Mouse (Mus musculus) kidney, embryonic 14.5 days (tissue): Measurements from ENCODE around the gene Dmrt3. TPM values are rescaled to one million over a fixed set of nuclear protein-coding genes. Genes with fewer than 3 reads are reported as not detected.
A peak's percentile ranks its signal among the peaks of the same experiment; 100 is the strongest.

Experiments used
- ATAC-seq: fragments of 200-750 bp; cut with Nextera tagmentation; 2 replicates; pipeline ENCODE4 v1.8.0; 2017; ENCODE audit warnings: moderate number of reproducible peaks, mild to moderate bottlenecking, moderate TSS enrichment, moderate library complexity; ENCODE audit not compliant: low FRiP score, low TSS enrichment
- H3K27ac ChIP-seq: fragments of 300-500 bp; sonication (generic); 2 replicates; pipeline ENCODE4 v1.5.1; 2014; ENCODE audit warnings: low read depth, mild to moderate bottlenecking, low read length, moderate library complexity, mixed read lengths
- H3K27me3 ChIP-seq: fragments of 300-500 bp; sonication (generic); 2 replicates; pipeline ENCODE4 v1.6.1; 2014; ENCODE audit warnings: mild to moderate bottlenecking, low read length; ENCODE audit not compliant: control insufficient read depth, insufficient read depth
- H3K36me3 ChIP-seq: fragments of 300-500 bp; sonication (generic); 2 replicates; pipeline ENCODE4 v1.6.1; 2014; ENCODE audit warnings: low read length, mixed read lengths; ENCODE audit not compliant: control insufficient read depth, insufficient read depth
- H3K4me1 ChIP-seq: fragments of 300-500 bp; sonication (generic); 2 replicates; pipeline ENCODE4 v1.6.1; 2014; ENCODE audit warnings: low read length, mixed read lengths; ENCODE audit not compliant: control insufficient read depth, insufficient read depth
- H3K4me2 ChIP-seq: fragments of 300-500 bp; sonication (generic); replicated peaks from 2 replicates; pipeline ENCODE4 v1.6.1; 2014; ENCODE audit warnings: low read depth, mild to moderate bottlenecking, low read length
- H3K4me3 ChIP-seq: fragments of 300-500 bp; sonication (generic); 2 replicates; pipeline ENCODE4 v1.5.1; 2014; ENCODE audit warnings: mild to moderate bottlenecking, low read length
- H3K9ac ChIP-seq: fragments of 300-500 bp; sonication (generic); 2 replicates; pipeline ENCODE4 v1.6.1; 2014; ENCODE audit warnings: low read depth, mild to moderate bottlenecking, low read length, moderate library complexity
- H3K9me3 ChIP-seq: fragments of 300-500 bp; sonication (generic); 2 replicates; pipeline ENCODE4 v1.6.1; 2016; ENCODE audit warnings: low read length; ENCODE audit not compliant: control insufficient read depth
- WGBS: fragments of 180-500 bp; shearing (Covaris S2); extraction: QIAGEN DNeasy Blood & Tissue Kit; methylation state at CpG from one replicate; pipeline ENCODE4 v1.1.7; 2014; 5-methylcytosine and 5-hydroxymethylcytosine counted together
- polyA plus RNA-seq: library from polyadenylated mRNA; unstranded; fragments of >200 nt; fragmentation: Nextera tagmentation; extraction: Ambion mirVana; gene quantifications from 2 replicates; pipeline ENCODE4 v1.2.1, GENCODE M21; 2014

Dmrt3 gene
- polyA plus RNA-seq, 1 experiment from 2014 or later = not detected

- no peak overlapping the region for H3K4me3 ChIP-seq
- no peak overlapping the region for H3K4me2 ChIP-seq
- 0 out of 2 replicates have a peak, but pooled peaks cover 4% of the 10 kb centered on the region for H3K4me1 ChIP-seq
- ATAC-seq = no peak
- peaks cover 98% of the 10 kb centered on the region for H3K27me3 ChIP-seq
- H3K9ac ChIP-seq = no peak overlapping the region
- no peak overlapping the region for H3K27ac ChIP-seq
- no peaks in the 10 kb centered on the region for H3K9me3 ChIP-seq
- H3K36me3 ChIP-seq = no peaks in the 10 kb centered on the region
- 3% methylated on average over 8 of the region's 8 CpGs for WGBS
Observed at GRCm38 (mm10) chr19:25601966-25602365, 8.1 kb upstream of the Dmrt3 start.

DNA sequence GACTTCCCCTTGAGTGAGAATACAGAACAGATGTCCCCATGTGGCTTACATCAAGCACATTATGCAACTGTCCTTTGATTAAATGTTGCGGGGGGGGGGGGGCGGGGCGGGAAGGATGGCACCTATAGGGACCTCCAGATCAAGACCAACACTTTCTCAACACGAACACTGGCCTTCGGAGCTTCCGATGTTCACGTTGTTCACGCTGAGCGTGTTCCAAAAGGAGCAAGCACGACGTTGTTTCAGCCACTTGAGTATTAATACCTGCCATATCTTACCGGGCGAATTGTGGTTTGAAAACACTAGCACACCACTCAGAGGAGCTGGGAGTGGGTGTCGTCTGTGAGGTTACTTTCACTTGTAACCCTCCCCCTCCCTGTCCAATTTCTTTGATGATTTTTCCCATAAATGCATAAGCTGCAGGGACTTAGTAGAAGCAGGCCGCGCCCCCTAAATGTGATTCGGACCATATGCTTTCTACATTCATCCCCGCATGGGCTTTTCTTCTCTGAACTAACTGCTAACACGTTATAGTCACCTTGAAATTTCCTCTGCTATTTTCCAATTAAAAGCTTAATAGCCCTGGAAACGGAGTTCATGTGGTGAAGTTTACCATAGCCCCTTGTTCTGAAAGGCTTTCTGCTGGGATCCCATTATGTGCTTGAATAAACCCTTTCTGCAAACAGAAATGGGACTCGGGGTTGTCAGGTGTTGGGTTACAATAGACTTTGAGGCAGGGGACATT is 2.5 kb upstream of the Dmrt3 start:
- no peak for ATAC-seq
- H3K27ac ChIP-seq = no peak overlapping the region
- no peaks in the 10 kb centered on the region for H3K36me3 ChIP-seq
- no peak overlapping the region for H3K9ac ChIP-seq
- WGBS = under 1% methylated on average over 20 of the region's 21 CpGs
- peaks cover 100% of the 10 kb centered on the region for H3K27me3 ChIP-seq
- no peak overlapping the region for H3K4me2 ChIP-seq
- H3K4me3 ChIP-seq = no peak overlapping the region
- H3K9me3 ChIP-seq = no peaks in the 10 kb centered on the region
- peaks cover 16% of the 10 kb centered on the region for H3K4me1 ChIP-seq

DNA sequence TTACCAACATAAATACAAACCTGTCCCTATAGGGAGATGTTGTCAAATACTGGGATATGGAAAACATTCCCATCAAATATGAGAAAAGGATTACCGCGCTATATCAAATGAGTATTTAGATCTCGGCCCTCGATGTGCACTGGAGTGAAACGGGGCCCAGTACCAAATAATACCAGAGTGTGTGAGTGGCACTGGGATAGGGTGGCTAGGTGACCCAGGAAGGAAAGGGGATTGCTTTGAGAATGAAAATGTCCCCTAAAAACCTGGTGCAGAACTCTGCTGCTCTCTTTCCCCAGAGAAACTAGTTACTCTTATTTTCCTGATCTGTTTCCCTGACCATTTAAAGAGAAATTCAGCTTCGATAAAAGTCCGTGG is 1.9 kb upstream of the Dmrt3 start:
- Histone ChIP-seq H3K4me2 (no peak overlapping the region), H3K4me3 (no peak overlapping the region), H3K36me3 (no peaks in the 10 kb centered on the region), H3K4me1 (peaks cover 16% of the 10 kb centered on the region), H3K27ac (no peak overlapping the region), H3K9ac (no peak overlapping the region), H3K9me3 (no peaks in the 10 kb centered on the region), H3K27me3 (peaks cover 100% of the 10 kb centered on the region)
- no peak for ATAC-seq
- 3% methylated on average over 7 of the region's 7 CpGs for WGBS

DNA sequence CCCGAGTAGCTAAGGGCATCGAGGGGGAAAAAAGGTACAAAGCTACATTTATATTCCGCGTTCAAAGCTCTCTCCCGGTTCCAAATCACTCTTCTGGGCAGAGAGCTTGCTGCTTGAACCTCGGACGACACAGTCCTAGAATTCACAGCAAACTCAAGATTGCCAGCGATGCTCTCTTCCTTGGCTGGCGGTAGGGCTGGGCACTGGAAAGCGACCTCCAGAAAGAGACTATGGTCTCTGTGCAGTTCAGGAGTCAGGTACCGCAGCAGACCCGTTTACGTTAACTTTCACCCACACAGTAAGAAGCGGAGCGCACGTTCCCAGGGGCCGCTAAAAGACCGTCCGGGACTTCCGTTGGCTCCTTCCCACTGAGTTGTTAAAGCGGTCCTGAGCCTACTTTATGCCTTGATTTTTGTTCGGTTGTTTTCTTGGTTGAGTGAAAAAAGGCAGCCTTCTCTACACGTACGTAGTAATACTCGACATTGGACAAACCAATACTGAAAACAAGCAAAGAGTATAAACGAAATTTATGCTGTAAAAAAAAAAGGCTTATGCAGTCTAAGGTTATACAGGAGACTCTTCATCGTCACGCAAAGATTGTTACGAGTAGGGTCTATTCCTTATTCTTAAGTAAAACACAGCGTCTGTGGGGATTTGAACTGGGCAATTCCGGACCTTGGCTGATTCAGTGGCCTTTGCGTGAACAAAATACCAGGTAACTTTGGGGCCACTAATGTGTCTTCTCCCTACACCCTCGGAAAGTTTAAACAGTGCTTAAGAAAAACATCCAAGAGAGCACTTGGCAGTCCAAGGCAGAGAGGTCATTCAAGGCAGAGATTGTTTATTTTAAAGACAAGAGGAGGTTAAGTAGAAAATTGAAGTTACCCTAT is 895 bp upstream of the Dmrt3 start:
- Histone ChIP-seq H3K27ac (no peak overlapping the region), H3K4me3 (no peak overlapping the region), H3K9me3 (no peaks in the 10 kb centered on the region), H3K4me1 (peaks cover 16% of the 10 kb centered on the region), H3K36me3 (no peaks in the 10 kb centered on the region), H3K27me3 (peaks cover 99% of the 10 kb centered on the region), H3K9ac (no peak overlapping the region), H3K4me2 (no peak overlapping the region)
- ATAC-seq = no peak
- WGBS = 1% methylated on average over 33 of the region's 33 CpGs

GRCm38 (mm10) chr19:25610411-25611111 is 460 bp downstream of the Dmrt3 start:
- H3K9ac ChIP-seq = no peak overlapping the region; the same call in 1 of the 2 replicates
- ATAC-seq = peak; percentile 41; the same call in 1 of the 2 replicates
- H3K4me1 ChIP-seq = peaks cover 16% of the 10 kb centered on the region
- H3K36me3 ChIP-seq = no peaks in the 10 kb centered on the region
- no peak overlapping the region for H3K27ac ChIP-seq
- H3K9me3 ChIP-seq = no peaks in the 10 kb centered on the region
- 1% methylated on average over 43 of the region's 71 CpGs for WGBS
- H3K4me3 ChIP-seq = peak overlapping the region; percentile 36
- peaks cover 98% of the 10 kb centered on the region for H3K27me3 ChIP-seq
- H3K4me2 ChIP-seq = peak overlapping the region; percentile 45

DNA sequence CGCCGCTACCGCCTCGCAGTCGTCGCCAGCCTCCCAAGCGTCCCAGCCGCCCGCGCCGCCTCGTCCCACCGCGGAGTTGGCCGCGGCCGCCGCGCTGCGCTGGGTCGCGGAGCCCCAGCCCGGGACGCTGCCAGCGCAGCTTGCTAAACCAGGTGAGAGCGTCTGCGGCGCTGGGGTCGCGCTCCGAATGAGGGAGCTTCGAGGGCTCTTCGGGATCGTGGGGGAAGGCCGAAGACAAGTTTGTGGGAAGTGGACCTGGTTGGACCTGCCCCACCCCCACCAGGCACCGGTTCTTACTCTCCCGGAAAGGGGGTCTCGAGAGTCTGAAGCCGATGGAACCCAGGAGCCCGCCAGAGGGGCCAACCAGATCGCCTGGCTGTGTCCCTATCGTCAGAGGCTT is 1.0 kb downstream of the Dmrt3 start:
- no peak overlapping the region for H3K9ac ChIP-seq
- no peaks in the 10 kb centered on the region for H3K9me3 ChIP-seq
- WGBS = under 1% methylated on average over 39 of the region's 42 CpGs
- peaks cover 15% of the 10 kb centered on the region for H3K4me1 ChIP-seq
- peaks cover 98% of the 10 kb centered on the region for H3K27me3 ChIP-seq
- H3K4me2 ChIP-seq = peak overlapping the region; percentile 45
- H3K36me3 ChIP-seq = no peaks in the 10 kb centered on the region
- no peak for ATAC-seq
- H3K27ac ChIP-seq = no peak overlapping the region
- peak overlapping the region; percentile 36 for H3K4me3 ChIP-seq

- Histone ChIP-seq H3K36me3 (no peaks in the 10 kb centered on the region), H3K4me3 (no peak overlapping the region), H3K4me2 (no peak overlapping the region), H3K9ac (no peak overlapping the region), H3K9me3 (no peaks in the 10 kb centered on the region), H3K4me1 (peaks cover 13% of the 10 kb centered on the region), H3K27ac (no peak overlapping the region), H3K27me3 (peaks cover 98% of the 10 kb centered on the region)
- WGBS = 4% methylated on average over 16 of the region's 16 CpGs
- ATAC-seq = no peak
Observed at GRCm38 (mm10) chr19:25611876-25612805, 2.0 kb downstream of the Dmrt3 start.

DNA sequence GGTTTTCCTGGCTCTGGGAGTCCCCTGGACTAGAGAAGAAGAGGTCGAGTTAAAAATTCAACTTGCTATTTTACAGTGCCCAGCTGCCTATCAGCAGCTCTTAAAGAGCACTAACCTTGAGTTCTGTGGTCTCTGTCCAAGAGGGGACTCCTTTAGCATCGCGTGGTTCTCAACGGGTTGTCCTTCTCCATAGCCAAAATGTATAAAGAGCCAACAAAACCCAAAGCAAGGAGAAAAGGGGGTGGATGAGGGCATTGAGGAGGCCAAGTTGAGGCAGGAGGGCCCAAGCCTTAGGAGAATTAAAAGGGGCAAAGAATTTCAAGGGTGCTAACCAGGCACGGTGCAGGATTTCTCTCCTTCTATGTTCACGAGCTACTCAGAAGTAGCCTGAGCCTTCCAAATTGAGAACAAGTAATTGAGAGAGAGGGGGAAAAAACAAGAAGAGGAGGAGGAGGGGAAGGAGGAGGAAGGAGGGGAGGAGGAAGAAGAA is 2.8 kb downstream of the Dmrt3 start:
- 7% methylated on average over 6 of the region's 6 CpGs for WGBS
- Histone ChIP-seq H3K4me3 (no peak overlapping the region), H3K9ac (no peak overlapping the region), H3K27ac (no peak overlapping the region), H3K27me3 (peaks cover 96% of the 10 kb centered on the region), H3K36me3 (no peaks in the 10 kb centered on the region), H3K9me3 (no peaks in the 10 kb centered on the region), H3K4me1 (peaks cover 13% of the 10 kb centered on the region), H3K4me2 (no peak overlapping the region)
- ATAC-seq = no peak
